Mouse (Mus musculus) thymus, adult 2 months (tissue): ENCODE measurements at regions not wholly inside any gene's neighbourhood (a gene's known extent, or its start where the extent isn't known, plus 50 kb on each side); places are given as distances from the start of the nearest gene placed in this dataset.

Experiments used
- DNase-seq: peaks from one replicate; pipeline ENCODE4 v3.0.0; 2021
- H3K27ac ChIP-seq: fragments of 200-500 bp; 2 replicates; pipeline ENCODE4 v1.5.1; 2012; ENCODE audit warnings: low read length, control low read depth; ENCODE audit not compliant: control insufficient read depth, insufficient read depth
- H3K27me3 ChIP-seq: fragments of 200-500 bp; 2 replicates; pipeline ENCODE4 v1.6.1; 2012; ENCODE audit warnings: mild to moderate bottlenecking, low read length, moderate library complexity, mixed read lengths; ENCODE audit not compliant: control insufficient read depth, insufficient read depth
- H3K36me3 ChIP-seq: fragments of 200-500 bp; 2 replicates; pipeline ENCODE4 v1.6.1; 2012; ENCODE audit warnings: mild to moderate bottlenecking, low read length, moderate library complexity; ENCODE audit not compliant: control insufficient read depth, insufficient read depth
- H3K4me1 ChIP-seq: fragments of 200-500 bp; replicated peaks from 2 replicates; pipeline ENCODE4 v1.6.1; 2012; ENCODE audit warnings: low read length; ENCODE audit not compliant: control insufficient read depth, insufficient read depth
- H3K4me3 ChIP-seq: fragments of 200-500 bp; 2 replicates; pipeline ENCODE4 v1.5.1; 2012; ENCODE audit warnings: mild to moderate bottlenecking, low read length, control low read depth, moderate library complexity; ENCODE audit not compliant: control insufficient read depth, insufficient read depth
- CTCF ChIP-seq: fragments of 200-500 bp; IDR thresholded peaks from 2 replicates; pipeline ENCODE4 v1.5.1; 2012; ENCODE audit warnings: mild to moderate bottlenecking, control low read depth, low read length, moderate library complexity, borderline replicate concordance; ENCODE audit not compliant: control insufficient read depth, poor library complexity, insufficient read depth; ENCODE audit errors: extremely low read depth
- POLR2A ChIP-seq: fragments of 200-500 bp; IDR thresholded peaks from 2 replicates; pipeline ENCODE4 v1.6.1; 2012; ENCODE audit warnings: mild to moderate bottlenecking, low read length, control low read depth, moderate library complexity; ENCODE audit not compliant: control insufficient read depth, poor library complexity, insufficient read depth; ENCODE audit errors: extremely low read depth
- WGBS: fragments of 180-500 bp; shearing (Covaris S2); methylation state at CpG from one replicate; pipeline ENCODE4 v1.1.7; 2018; 5-methylcytosine and 5-hydroxymethylcytosine counted together

DNA sequence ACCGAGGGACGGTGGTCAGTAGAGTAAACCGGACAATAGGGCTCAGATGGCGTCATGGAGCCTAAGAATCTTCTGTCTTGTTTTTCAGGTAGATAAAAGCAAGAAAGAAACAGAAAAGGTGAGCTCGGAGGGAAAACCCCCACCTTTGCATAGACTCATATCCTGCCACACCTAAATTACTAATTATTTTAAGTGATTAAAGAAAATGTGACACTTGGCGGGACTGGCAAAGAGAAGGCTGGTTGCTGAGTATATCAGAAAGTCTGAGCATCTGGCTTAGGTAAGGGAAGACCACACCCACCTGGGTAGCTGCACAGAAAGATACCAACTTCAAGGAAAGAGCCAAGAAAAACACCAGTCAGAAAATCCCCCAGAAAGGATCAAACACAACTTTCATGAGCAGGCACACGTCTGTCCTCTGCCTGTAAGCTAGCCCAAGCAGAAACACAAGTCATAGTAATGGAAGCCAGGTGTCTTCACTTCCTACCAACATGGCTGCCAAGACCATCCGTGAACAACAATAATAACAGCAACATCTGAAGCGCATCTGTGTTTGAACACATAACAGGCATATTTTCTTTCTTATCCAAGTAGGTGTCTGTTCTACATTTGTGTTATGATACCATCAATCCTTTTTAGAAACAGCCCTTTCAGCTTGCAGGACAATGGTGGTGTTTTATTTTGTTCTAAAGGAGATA is 198.3 kb upstream of the Jarid2 start:
- no peak for DNase-seq
- H3K4me1 ChIP-seq, result peaks cover 3% of the 10 kb centered on the region
- H3K36me3 ChIP-seq, result no peaks in the 10 kb centered on the region
- no peak overlapping the region for H3K4me3 ChIP-seq
- WGBS, result 86% methylated on average over 9 of the region's 9 CpGs
- H3K27ac ChIP-seq, result no peak overlapping the region
- no peaks in the 10 kb centered on the region for H3K27me3 ChIP-seq
- no peak for TF ChIP-seq POLR2A
- no peak for TF ChIP-seq CTCF

GRCm38 (mm10) chr13:44532631-44533180 is 196.6 kb upstream of the Jarid2 start:
- TF ChIP-seq CTCF (no peak), POLR2A (no peak)
- no peak for DNase-seq
- WGBS, result 92% methylated on average over 11 of the region's 11 CpGs
- Histone ChIP-seq H3K27ac (no peak overlapping the region), H3K4me3 (no peak overlapping the region), H3K36me3 (no peaks in the 10 kb centered on the region), H3K27me3 (no peaks in the 10 kb centered on the region), H3K4me1 (peaks cover 3% of the 10 kb centered on the region)

GRCm38 (mm10) chr13:44534575-44535080 is 194.6 kb upstream of the Jarid2 start:
- Histone ChIP-seq H3K27ac (no peak overlapping the region), H3K4me3 (no peak overlapping the region), H3K4me1 (peaks cover 3% of the 10 kb centered on the region), H3K36me3 (no peaks in the 10 kb centered on the region), H3K27me3 (no peaks in the 10 kb centered on the region)
- WGBS, result 94% methylated on average over 6 of the region's 6 CpGs
- TF ChIP-seq CTCF (no peak), POLR2A (no peak)
- no peak for DNase-seq

DNA sequence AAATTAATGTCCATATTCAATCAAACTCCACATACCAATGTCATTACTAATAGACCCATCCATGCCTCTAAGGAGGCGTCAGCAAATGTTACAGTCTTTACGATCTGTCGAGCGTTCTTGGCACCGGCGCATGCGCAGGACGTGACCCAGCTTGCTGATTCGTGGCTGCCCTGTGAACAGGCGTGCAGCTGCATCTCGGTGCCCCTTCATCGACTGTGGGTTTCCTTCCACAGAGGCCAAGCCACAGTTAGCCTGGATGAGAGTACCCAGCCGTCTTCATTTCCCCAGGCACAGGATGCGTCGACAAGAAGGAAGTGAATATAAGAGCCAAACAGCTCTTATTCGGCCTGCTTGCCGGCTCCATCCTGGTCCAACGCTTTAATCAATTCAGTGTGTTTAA is 193.8 kb upstream of the Jarid2 start:
- Histone ChIP-seq H3K27me3 (no peaks in the 10 kb centered on the region), H3K36me3 (no peaks in the 10 kb centered on the region), H3K27ac (peak overlapping the region; percentile 49; the same call in 1 of the 2 replicates), H3K4me3 (peak overlapping the region; percentile 0; the same call in 1 of the 2 replicates), H3K4me1 (peaks cover 3% of the 10 kb centered on the region)
- peak; percentile 80 for DNase-seq
- TF ChIP-seq CTCF (peak; percentile 40; the same call in 1 of the 2 replicates), POLR2A (no peak)
- 2% methylated on average over 18 of the region's 18 CpGs for WGBS

DNA sequence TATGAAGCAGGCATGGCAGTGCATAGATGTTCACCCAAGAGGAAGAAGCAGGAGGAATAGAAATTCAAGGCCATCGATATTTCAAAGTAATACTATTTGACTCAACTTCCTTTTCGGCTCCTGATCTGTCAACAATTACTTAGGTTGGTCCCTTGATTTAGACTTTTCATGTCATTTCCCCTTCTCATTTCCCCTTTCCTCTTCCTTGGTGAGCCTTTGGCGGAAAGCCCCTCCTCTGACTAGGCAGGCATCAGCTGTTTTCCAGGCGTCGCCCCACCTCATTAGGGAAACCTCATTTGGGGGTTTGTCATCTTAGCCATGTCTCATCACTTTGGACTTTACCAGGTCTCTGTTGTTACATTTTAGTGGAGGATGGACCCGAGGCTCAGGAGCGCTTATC is 191.0 kb upstream of the Jarid2 start:
- WGBS, result 87% methylated on average over 7 of the region's 7 CpGs
- Histone ChIP-seq H3K27me3 (no peaks in the 10 kb centered on the region), H3K27ac (no peak overlapping the region), H3K4me1 (peaks cover 7% of the 10 kb centered on the region), H3K4me3 (no peak overlapping the region), H3K36me3 (no peaks in the 10 kb centered on the region)
- TF ChIP-seq POLR2A, result no peak
- no peak for TF ChIP-seq CTCF
- no peak for DNase-seq

DNA sequence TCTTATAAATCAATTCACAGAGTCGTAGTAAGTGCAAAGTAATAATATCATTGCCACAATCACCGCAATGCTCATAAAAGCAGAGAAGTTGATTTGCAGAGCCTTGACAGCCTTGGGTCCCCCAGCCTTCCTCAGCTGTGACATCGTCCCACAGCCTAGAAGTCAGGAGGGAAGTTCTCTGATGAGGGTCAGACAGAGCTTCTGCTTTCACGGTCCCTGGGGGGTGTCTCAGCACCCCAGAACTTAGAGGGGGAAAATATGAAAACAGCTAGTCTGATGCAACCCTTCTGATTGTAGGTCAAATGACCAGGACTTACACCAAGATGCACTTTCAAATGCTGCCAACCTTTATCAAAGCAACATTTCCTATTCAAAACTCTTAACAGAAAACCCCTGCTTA is 188.9 kb upstream of the Jarid2 start:
- WGBS, result 60% methylated on average over 4 of the region's 4 CpGs
- Histone ChIP-seq H3K36me3 (no peaks in the 10 kb centered on the region), H3K4me1 (peaks cover 12% of the 10 kb centered on the region), H3K27ac (no peak overlapping the region), H3K4me3 (no peak overlapping the region), H3K27me3 (no peaks in the 10 kb centered on the region)
- DNase-seq, result no peak
- TF ChIP-seq CTCF, result no peak
- TF ChIP-seq POLR2A, result no peak

DNA sequence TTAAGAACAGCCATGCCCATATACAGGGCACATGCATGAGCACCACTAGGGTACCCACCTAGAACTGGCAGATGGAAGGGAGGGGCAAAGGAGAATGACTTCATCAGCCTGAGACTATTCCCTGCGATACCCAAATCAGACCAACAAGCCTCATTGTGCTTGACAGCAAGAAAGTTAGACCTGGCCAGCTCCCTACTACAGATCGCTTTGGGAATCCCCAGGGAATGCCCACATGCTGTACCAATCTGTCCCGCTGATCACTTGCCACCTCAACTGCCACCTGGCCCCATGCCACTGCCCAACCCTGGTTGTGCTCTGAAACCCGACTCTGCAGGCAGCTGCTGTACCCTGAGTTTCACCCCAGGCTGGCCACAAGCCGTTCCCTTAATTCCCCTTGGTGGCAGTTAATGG is 188.0 kb upstream of the Jarid2 start:
- WGBS, result 43% methylated on average over 5 of the region's 5 CpGs
- no peak overlapping the region for H3K4me3 ChIP-seq
- no peak for DNase-seq

More for the DNA sequence above, 188.0 kb upstream of the Jarid2 start:
- Histone ChIP-seq H3K4me1 (peaks cover 9% of the 10 kb centered on the region), H3K36me3 (no peaks in the 10 kb centered on the region), H3K27me3 (no peaks in the 10 kb centered on the region), H3K27ac (no peak overlapping the region)
- no peak for TF ChIP-seq CTCF
- no peak for TF ChIP-seq POLR2A
